Mouse (Mus musculus) limb, embryonic 15.5 days (tissue): ENCODE measurements at regions not wholly inside any gene's neighbourhood (a gene's known extent, or its start where the extent isn't known, plus 50 kb on each side); places are given as distances from the start of the nearest gene placed in this dataset.

Source experiments
- ATAC-seq: fragments of 200-750 bp; cut with Nextera tagmentation; 2 replicates; pipeline ENCODE4 v1.8.0; 2017; ENCODE audit warnings: low read depth, moderate TSS enrichment; ENCODE audit not compliant: insufficient number of reproducible peaks, low FRiP score, low TSS enrichment
- H3K27ac ChIP-seq: fragments of 300-500 bp; sonication (generic); 2 replicates; pipeline ENCODE4 v1.5.1; 2015; ENCODE audit warnings: moderate library complexity, mild to moderate bottlenecking, inconsistent platforms
- H3K27me3 ChIP-seq: fragments of 300-500 bp; sonication (generic); 2 replicates; pipeline ENCODE4 v1.6.1; 2015; ENCODE audit warnings: inconsistent platforms
- H3K36me3 ChIP-seq: fragments of 300-500 bp; sonication (generic); 2 replicates; pipeline ENCODE4 v1.6.1; 2015; ENCODE audit warnings: inconsistent platforms
- H3K4me1 ChIP-seq: fragments of 300-500 bp; sonication (generic); 2 replicates; pipeline ENCODE4 v1.6.1; 2015; ENCODE audit warnings: inconsistent platforms
- H3K4me2 ChIP-seq: fragments of 300-500 bp; sonication (generic); 2 replicates; pipeline ENCODE4 v1.6.1; 2015; ENCODE audit warnings: mild to moderate bottlenecking, inconsistent platforms
- H3K4me3 ChIP-seq: fragments of 300-500 bp; sonication (generic); 2 replicates; pipeline ENCODE4 v1.5.1; 2015; ENCODE audit warnings: mild to moderate bottlenecking, inconsistent platforms
- H3K9ac ChIP-seq: fragments of 300-500 bp; sonication (generic); 2 replicates; pipeline ENCODE4 v1.6.1; 2015; ENCODE audit warnings: inconsistent platforms
- H3K9me3 ChIP-seq: fragments of 300-500 bp; sonication (generic); 2 replicates; pipeline ENCODE4 v1.6.1; 2016; ENCODE audit warnings: inconsistent platforms
- WGBS: fragments of 180-500 bp; shearing (Covaris S2); methylation state at CpG from one replicate; pipeline ENCODE4 v1.1.7; 2015; 5-methylcytosine and 5-hydroxymethylcytosine counted together

DNA sequence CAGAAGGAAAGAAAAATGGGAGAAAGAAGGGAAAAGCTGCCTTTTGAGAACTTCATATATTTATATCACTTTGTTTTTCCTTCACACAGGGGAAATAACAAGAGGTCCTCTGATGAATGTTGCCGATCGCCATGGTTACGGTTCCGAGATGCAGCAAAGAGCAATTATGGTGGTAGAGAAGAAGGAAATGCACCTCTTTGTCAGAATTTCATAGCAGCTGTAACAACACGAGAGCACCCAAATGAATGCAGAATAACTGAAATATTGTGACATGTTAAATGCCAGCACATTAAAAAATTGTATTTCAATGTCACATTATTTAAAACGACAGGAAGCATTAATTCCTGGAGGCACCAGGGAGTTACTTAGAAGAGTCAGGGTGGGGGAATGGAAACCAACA, 279.4 kb downstream of the Mctp2 start:
- no peaks in the 10 kb centered on the region for H3K4me1 ChIP-seq
- H3K36me3 ChIP-seq: no peaks in the 10 kb centered on the region
- H3K27ac ChIP-seq: no peak overlapping the region
- no peak overlapping the region for H3K4me2 ChIP-seq
- H3K4me3 ChIP-seq: no peak overlapping the region
- no peaks in the 10 kb centered on the region for H3K27me3 ChIP-seq
- no peak for ATAC-seq
- no peaks in the 10 kb centered on the region for H3K9me3 ChIP-seq
- WGBS: 79% methylated on average over 6 of the region's 6 CpGs
- H3K9ac ChIP-seq: no peak overlapping the region

DNA sequence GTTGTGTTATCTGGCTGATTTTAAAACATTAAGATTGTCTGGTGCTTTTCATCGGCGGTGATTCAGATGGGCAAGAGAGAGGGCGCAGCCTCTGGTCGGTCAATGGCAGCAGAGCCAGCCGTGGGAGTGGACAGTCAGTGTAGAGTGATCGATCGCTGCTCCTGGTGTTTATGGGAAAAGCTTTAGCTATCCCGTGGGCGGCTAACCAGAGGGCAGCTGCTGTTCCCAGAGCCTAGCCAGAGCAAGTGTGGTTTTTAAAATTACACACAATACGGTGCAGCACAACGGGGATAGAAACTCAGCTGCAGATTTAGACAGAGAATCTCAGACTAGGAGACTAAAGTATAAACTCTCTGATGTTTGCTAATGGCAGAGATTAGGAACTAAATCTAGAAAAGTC, 297.3 kb downstream of the Mctp2 start:
- no peaks in the 10 kb centered on the region for H3K36me3 ChIP-seq
- H3K27me3 ChIP-seq: no peaks in the 10 kb centered on the region
- H3K4me2 ChIP-seq: no peak overlapping the region
- H3K9me3 ChIP-seq: no peaks in the 10 kb centered on the region
- no peak overlapping the region for H3K4me3 ChIP-seq
- no peak overlapping the region for H3K27ac ChIP-seq
- no peak for ATAC-seq
- no peaks in the 10 kb centered on the region for H3K4me1 ChIP-seq
- 78% methylated on average over 11 of the region's 11 CpGs for WGBS
- H3K9ac ChIP-seq: no peak overlapping the region

DNA sequence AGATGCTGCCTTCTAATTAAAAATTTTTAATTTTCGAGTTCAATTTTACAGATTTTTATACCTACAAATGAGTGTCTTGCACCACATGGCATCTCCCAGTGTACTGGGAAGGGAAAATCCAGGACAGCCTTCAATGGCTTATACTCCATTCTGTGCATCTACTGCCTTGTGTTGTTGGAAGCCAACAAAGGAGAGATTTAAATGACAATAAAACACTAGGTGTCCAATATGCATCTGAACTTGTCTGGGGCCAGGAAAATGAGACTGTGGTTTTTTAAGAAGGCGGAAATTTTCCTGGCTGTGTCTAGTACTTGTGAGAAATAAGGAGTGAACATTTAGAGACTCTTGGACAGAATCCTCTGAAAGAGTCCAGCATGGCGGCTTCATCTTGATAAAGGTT, 302.1 kb downstream of the Mctp2 start:
- WGBS: 77% methylated on average over 3 of the region's 3 CpGs

DNA sequence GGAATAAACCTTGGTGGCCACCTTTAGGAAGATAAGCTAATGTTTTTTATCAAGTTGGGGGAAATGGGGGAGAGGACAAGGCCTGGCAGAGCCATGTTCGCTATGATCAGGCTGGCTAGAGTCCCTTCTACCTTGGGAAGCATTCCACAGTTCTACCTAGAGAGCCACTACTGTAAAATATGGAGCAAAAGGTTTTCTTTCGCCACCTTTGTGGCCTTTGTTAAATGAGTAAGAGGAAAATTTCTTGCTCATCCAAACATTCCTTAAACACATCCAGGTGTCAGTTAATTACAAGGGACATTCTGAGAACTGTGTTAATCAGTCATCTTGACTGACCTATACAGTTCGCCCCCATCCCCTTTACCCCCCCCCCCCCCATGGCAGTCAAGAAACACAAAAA, 313.9 kb downstream of the Mctp2 start:
- Histone ChIP-seq H3K4me2 (no peak overlapping the region), H3K4me1 (no peaks in the 10 kb centered on the region)
- ATAC-seq: no peak

More for the DNA sequence above, 302.1 kb downstream of the Mctp2 start:
- H3K27ac ChIP-seq: no peak overlapping the region
- H3K27me3 ChIP-seq: no peaks in the 10 kb centered on the region
- H3K9me3 ChIP-seq: no peaks in the 10 kb centered on the region
- no peak overlapping the region for H3K9ac ChIP-seq
- H3K4me3 ChIP-seq: no peak overlapping the region
- no peaks in the 10 kb centered on the region for H3K36me3 ChIP-seq
- no peaks in the 10 kb centered on the region for H3K4me1 ChIP-seq
- H3K4me2 ChIP-seq: no peak overlapping the region
- no peak for ATAC-seq

DNA sequence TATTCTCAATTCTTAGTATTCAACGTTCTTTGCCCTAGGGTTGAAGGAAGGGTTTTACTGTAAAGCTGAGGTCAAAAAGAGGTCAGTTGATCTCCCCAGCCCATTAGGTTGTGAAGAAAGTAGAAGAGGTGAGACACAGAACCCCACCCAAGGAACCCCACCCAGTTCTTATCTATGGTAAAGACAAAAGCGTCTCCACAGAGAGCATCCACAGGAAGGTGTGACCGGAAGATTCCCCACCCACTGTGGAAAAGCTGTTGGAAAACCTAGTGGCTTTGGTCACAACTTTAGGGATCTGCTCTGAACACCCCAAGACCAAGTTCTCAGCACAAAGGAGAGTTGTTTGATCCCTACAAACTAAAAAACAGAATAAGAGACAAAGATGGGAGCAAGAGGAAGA, 314.6 kb downstream of the Mctp2 start:
- H3K27me3 ChIP-seq: no peaks in the 10 kb centered on the region
- 73% methylated on average over 3 of the region's 3 CpGs for WGBS
- H3K4me3 ChIP-seq: no peak overlapping the region
- H3K9me3 ChIP-seq: no peaks in the 10 kb centered on the region
- no peak overlapping the region for H3K27ac ChIP-seq
- no peaks in the 10 kb centered on the region for H3K36me3 ChIP-seq
- no peaks in the 10 kb centered on the region for H3K4me1 ChIP-seq
- H3K9ac ChIP-seq: no peak overlapping the region
- no peak for ATAC-seq
- H3K4me2 ChIP-seq: no peak overlapping the region

More for the DNA sequence above, 313.9 kb downstream of the Mctp2 start:
- H3K9me3 ChIP-seq: no peaks in the 10 kb centered on the region
- H3K27ac ChIP-seq: no peak overlapping the region
- no peaks in the 10 kb centered on the region for H3K27me3 ChIP-seq
- H3K4me3 ChIP-seq: no peak overlapping the region
- no peak overlapping the region for H3K9ac ChIP-seq
- no peaks in the 10 kb centered on the region for H3K36me3 ChIP-seq
- 75% methylated on average over 3 of the region's 3 CpGs for WGBS

DNA sequence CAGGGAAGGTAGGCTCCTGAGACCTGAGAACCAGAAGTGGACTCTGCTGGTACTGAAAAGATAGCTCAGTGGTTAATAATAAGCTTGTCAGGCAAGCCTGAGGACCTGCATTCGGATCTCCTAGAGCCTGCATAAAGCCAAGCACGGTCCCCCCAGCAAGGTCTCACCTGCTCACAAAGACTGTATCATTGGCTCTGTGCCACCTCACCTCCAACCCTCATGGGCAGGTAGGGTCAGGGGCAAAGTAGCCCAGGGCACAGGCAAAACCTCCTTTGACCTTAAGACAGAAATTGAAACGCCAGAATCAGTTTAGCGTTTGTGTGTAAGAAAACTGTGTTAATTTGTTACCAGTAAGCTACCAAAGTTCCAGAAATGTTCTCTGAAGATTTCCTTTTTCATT, 315.2 kb downstream of the Mctp2 start:
- H3K4me3 ChIP-seq: no peak overlapping the region
- no peak for ATAC-seq
- 88% methylated on average over 4 of the region's 4 CpGs for WGBS
- H3K27me3 ChIP-seq: no peaks in the 10 kb centered on the region
- H3K4me2 ChIP-seq: no peak overlapping the region
- H3K9ac ChIP-seq: no peak overlapping the region
- no peak overlapping the region for H3K27ac ChIP-seq
- H3K36me3 ChIP-seq: no peaks in the 10 kb centered on the region
- no peaks in the 10 kb centered on the region for H3K9me3 ChIP-seq
- H3K4me1 ChIP-seq: no peaks in the 10 kb centered on the region

DNA sequence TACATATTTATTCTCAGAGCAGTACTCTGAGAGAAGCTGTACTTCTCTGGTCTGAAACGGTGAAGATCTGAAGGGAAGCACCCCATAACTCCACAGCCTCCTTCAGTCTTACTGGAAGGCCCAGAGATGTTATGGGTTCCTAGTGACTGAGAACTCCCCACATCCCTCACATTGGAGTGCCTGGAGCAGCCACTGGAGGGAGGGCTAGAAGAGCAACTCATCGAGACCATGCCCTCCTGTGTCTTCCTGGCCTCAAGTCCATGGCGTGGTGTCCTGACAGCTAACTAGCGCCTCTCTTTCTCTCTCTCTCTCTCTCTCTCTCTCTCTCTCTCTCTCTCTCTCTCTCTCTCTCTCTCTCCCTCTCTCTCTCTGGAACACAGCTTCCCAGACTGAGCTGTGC, 340.4 kb downstream of the Mctp2 start:
- no peak for ATAC-seq
- 64% methylated on average over 4 of the region's 4 CpGs for WGBS

DNA sequence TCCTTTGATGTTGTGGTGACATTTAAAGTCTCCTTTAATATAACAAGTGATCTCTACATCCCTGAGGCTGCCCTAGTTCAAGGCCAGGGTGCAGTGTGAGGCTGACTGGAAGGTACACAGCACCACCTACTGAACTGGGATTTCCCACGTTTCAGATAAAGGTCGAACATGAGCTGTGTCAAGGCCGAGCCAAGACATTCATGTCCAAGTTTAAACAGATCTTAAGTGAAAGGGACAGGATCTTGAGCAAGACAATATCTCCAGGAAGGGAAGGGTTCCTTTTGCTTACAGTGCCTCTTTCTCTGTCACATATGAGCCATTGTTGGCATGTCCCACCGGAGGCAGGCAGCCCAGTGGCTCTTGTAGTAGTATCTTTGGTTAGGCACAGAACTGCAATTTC, 343.0 kb downstream of the Mctp2 start:
- Histone ChIP-seq H3K27me3 (no peaks in the 10 kb centered on the region), H3K27ac (no peak overlapping the region), H3K4me3 (no peak overlapping the region), H3K36me3 (no peaks in the 10 kb centered on the region), H3K4me2 (no peak overlapping the region), H3K4me1 (peaks cover 5% of the 10 kb centered on the region; the same call in 1 of the 2 replicates), H3K9ac (no peak overlapping the region), H3K9me3 (no peaks in the 10 kb centered on the region)
- whole genome bisulfite sequencing: 64% methylated on average over 4 of the region's 4 CpGs
- no peak for ATAC-seq

More for the DNA sequence above, 340.4 kb downstream of the Mctp2 start:
- no peak overlapping the region for H3K27ac ChIP-seq
- no peak overlapping the region for H3K4me2 ChIP-seq
- H3K36me3 ChIP-seq: no peaks in the 10 kb centered on the region
- H3K4me1 ChIP-seq: no peaks in the 10 kb centered on the region
- no peak overlapping the region for H3K9ac ChIP-seq
- no peaks in the 10 kb centered on the region for H3K27me3 ChIP-seq
- no peaks in the 10 kb centered on the region for H3K9me3 ChIP-seq
- no peak overlapping the region for H3K4me3 ChIP-seq

DNA sequence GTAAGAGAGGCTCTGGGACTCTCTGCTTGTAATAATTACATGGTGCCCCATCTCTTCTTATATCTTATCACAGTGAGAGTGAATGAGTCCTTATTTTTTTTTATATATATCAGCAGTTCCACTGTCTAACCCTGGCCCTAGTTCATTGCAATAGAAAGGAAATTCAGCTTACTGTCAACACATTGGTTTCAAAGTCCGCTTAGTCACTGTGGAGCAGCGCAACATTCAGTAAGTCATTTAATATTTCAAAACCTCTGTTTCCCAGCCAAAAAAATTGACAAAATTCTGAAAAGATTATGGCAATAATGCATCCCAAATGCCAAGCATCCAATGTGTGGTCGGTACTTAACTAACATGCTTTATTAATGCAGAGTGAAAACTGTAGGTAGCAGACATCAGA, 343.6 kb downstream of the Mctp2 start:
- no peak for ATAC-seq
- WGBS: 85% methylated on average over 3 of the region's 3 CpGs
- Histone ChIP-seq H3K36me3 (no peaks in the 10 kb centered on the region), H3K9ac (no peak overlapping the region), H3K4me3 (no peak overlapping the region), H3K27ac (no peak overlapping the region), H3K9me3 (no peaks in the 10 kb centered on the region), H3K27me3 (no peaks in the 10 kb centered on the region), H3K4me1 (peaks cover 5% of the 10 kb centered on the region; the same call in 1 of the 2 replicates), H3K4me2 (no peak overlapping the region)

DNA sequence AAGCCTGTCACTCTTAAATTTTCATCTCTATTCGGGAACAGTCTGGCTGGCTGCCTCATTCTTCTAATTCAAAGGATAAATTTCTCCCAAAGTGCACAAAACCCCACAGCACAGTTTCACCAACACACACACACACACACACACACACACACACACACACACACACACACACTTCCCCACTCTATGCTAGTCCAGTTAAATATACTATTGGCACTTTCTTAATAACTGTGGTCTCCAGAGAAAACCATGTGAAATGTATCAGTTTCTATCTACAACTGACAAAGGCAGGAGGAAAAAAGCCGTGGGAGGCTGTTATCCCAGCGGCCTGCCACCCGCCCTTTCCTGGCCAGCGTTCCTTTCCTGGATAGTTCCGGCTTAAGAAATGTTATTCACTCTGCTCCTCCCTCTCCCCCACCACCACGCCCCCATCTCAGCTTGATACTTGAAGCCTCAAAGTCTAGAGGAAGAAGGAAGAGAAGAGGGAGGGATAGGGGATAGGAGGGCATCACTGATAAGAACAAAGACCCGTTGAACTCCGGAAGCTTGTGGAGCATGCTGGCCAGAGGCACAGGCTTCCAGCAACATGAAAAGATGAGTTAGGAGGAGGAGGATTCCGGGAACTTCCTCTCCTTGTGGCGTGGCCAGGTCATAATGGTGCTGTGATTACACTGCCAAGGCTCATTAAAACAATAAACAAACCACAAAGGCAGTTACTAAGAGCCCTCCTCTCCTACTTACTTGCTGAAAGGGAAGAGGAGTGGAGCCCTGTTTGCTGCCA, 345.8 kb downstream of the Mctp2 start:
- 7% methylated on average over 11 of the region's 11 CpGs for WGBS
- Histone ChIP-seq H3K9me3 (no peaks in the 10 kb centered on the region), H3K27ac (0 out of 2 replicates have a peak overlapping the region, but pooled peaks have one; percentile 3), H3K9ac (no peak overlapping the region), H3K27me3 (no peaks in the 10 kb centered on the region), H3K36me3 (no peaks in the 10 kb centered on the region), H3K4me2 (peak overlapping the region; percentile 41), H3K4me1 (peaks cover 5% of the 10 kb centered on the region; the same call in 1 of the 2 replicates), H3K4me3 (peak overlapping the region; percentile 16; the same call in 1 of the 2 replicates)
- no peak for ATAC-seq

DNA sequence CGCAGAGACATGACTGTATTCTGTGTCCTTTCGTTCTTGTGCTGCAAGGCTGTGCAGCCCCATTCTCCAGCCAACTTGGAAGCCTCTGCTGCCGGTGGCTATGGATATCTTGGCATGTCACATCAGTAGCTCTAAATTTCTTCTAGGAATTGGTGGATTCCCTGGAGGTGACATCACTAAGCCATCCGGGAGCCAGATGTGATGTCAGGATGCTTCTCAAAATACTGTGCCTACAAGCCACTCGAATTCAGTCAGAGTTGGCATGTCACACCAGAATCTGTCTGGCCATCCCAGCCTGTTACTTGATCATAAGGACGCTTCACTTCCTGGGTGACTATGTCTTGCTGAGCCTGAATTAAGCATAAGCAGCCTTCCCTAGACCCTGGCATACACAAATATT, 359.9 kb downstream of the Mctp2 start:
- Histone ChIP-seq H3K27ac (no peak overlapping the region), H3K4me3 (no peak overlapping the region)
- 79% methylated on average over 6 of the region's 6 CpGs for WGBS

DNA sequence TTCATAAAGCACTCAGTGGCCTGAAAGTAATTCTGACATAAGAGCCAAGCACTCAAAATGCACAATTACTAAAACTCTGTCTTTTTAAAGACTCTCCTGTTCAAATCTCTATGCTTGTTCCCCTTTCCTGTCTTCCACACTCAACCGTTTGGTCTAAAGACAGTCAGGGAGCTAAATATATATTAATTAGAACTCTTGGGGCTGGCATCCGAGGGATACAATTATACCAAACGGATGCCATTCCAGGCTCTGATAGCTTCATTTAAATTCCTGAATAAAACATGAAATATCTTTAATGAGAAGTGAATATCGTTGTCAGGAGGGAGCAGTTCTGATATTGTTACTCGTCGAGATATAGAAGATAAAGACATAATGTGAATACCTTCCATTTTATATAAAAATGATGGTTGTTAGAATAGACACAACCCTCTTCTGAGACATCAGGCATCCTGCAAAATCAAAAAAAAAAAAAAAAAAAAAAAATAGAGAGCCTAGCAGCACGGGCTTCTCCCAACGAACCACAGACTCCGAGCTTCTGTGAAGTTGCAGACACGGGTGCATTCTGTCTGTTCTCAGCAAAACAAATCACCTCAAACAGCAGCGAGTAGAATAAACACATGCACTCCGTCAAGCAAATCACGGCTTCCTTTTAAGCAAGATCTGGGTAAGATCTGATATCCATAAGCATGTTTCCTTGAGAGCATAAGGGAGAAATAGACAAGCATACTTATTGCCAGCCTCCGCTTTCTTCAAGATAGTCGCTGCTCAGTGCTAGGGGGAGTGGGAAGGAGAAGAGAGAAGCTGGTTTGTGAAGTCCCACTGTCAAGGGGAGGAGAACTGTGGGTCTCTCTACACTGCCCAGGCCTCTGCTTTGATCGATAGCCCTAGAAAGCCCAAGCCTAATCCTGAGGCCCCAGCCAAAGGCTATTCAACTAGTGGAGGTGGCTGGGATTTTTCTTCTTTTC, 363.0 kb downstream of the Mctp2 start:
- Histone ChIP-seq H3K27me3 (no peaks in the 10 kb centered on the region), H3K9me3 (no peaks in the 10 kb centered on the region), H3K4me3 (no peak overlapping the region), H3K36me3 (no peaks in the 10 kb centered on the region), H3K4me2 (no peak overlapping the region), H3K9ac (no peak overlapping the region), H3K27ac (no peak overlapping the region), H3K4me1 (no peaks in the 10 kb centered on the region)
- WGBS: 57% methylated on average over 16 of the region's 16 CpGs
- no peak for ATAC-seq

More for the DNA sequence above, 359.9 kb downstream of the Mctp2 start:
- Histone ChIP-seq H3K27me3 (no peaks in the 10 kb centered on the region), H3K4me1 (no peaks in the 10 kb centered on the region), H3K4me2 (no peak overlapping the region), H3K36me3 (no peaks in the 10 kb centered on the region), H3K9me3 (no peaks in the 10 kb centered on the region), H3K9ac (no peak overlapping the region)
- no peak for ATAC-seq
